Mouse (Mus musculus) liver, postnatal 0 days (tissue): ENCODE results near the gene Bcap31.

Experiments used
- CTCF ChIP-seq: sonication (generic); IDR thresholded peaks from 2 replicates; pipeline ENCODE4 v1.5.1; 2016; ENCODE audit warnings: antibody characterized with exemption, low read depth
- EP300 ChIP-seq: IDR thresholded peaks from 2 replicates; pipeline ENCODE4 v1.6.1; 2016; ENCODE audit warnings: antibody characterized with exemption, low read depth, mild to moderate bottlenecking

DNA sequence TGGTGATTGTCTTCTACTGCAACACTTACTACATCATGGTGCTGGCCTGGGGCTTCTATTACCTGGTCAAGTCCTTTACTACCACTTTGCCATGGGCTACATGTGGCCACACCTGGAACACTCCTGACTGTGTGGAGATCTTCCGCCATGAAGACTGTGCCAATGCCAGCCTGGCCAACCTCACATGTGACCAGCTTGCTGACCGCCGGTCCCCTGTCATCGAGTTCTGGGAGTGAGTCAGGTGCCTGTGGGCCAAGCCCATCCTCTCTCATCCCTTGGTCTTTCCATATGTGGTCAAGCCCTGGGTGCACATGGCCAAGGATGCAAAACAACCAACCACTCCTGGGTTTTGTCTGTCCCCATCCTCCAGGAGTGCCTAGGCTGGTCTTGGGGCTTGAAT is 39.3 kb downstream of the Bcap31 start:
- no peak for TF ChIP-seq EP300
- TF ChIP-seq CTCF, result no peak
